Mouse (Mus musculus): ENCODE results near the gene Prkn. TPM values are rescaled to one million over a fixed set of nuclear protein-coding genes. Genes with fewer than 3 reads are reported as not detected.

The Prkn gene
- polyA plus RNA-seq, 1 experiment from 2014 or later, result 0.96 TPM

DNA sequence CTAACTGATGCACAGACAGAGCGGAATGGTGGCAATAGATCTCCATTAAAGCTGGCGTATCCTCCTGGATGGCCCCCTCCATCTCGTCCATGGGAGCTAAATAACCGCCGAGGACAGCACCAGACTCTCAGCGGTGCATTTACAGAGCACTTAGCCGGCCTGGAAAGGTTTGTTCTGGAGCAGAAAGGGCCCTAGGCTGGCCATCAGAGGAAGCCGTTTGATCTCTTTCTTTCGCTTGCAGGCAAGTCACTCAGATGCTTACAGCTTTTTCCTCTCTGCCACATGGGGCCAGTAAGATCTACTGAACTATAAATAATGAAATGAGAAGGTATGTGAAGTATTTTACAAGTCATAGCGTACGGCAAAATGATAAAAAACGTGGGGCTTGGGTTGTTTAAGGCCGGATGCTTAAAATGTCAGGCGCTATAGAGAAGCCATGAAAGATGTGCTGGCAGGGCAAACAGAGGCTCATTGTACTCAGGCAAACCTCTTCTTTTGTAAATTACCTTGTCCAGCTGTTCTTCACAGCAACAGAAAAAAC, 1189.8 kb downstream of the Prkn start:
- Histone ChIP-seq H3K9ac (ENCODE audit: low read depth, low read length) (no peak overlapping the region), H3K4me2 (replicated peaks; ENCODE audit: low read depth) (no peak overlapping the region), H3K27me3 (replicated peaks; ENCODE audit: control insufficient read depth, insufficient read depth, low read length) (no peaks in the 10 kb centered on the region), H3K4me1 (replicated peaks; ENCODE audit: control insufficient read depth, insufficient read depth, low read length) (no peaks in the 10 kb centered on the region), H3K36me3 (ENCODE audit: control insufficient read depth, insufficient read depth) (no peaks in the 10 kb centered on the region), H3K4me3 (ENCODE audit: low read depth, low read length) (no peak overlapping the region), H3K9me3 (ENCODE audit: control insufficient read depth) (no peaks in the 10 kb centered on the region), H3K27ac (ENCODE audit: low read depth, low read length) (no peak overlapping the region)
- no peak for TF ChIP-seq CTCF (IDR thresholded peaks at IDR 0.05; ENCODE audit: low read depth)
- WGBS, result 38% methylated on average over 14 of the region's 14 CpGs
- ATAC-seq, result no peak

DNA sequence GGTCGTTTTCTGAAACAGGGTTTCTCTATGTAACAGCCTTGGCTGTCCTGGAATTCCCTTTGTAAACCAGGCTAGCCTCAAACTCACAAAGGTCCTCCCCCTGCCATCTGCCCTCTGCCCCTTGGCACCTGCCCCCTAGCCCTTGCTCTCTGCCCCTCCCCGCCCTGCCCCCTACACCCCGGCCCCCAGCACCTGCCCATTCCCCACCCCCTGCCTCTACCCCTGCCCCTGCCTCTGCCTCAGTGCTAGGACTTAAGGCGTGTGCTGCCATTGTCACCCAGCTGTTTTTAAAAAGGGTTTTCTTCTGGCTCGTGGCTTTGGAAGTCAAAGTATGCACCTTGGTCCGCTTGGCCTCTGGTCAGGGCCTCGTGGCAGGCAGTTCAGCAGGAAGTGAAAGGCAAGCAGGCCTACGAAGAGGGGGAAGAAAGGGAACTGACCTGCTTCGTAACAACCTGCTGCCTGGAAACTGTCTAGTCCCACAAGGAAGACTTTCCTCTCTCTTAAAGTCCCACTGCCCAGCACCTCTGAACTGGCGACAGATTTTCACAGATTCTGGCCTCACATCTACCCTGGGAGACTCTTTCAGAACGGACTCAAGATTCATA, 1190.5 kb downstream of the Prkn start:
- peak overlapping the region; percentile 53 for H3K4me2 ChIP-seq (replicated peaks; ENCODE audit: low read depth)
- no peaks in the 10 kb centered on the region for H3K27me3 ChIP-seq (replicated peaks; ENCODE audit: control insufficient read depth, insufficient read depth, low read length)
- no peaks in the 10 kb centered on the region for H3K4me1 ChIP-seq (replicated peaks; ENCODE audit: control insufficient read depth, insufficient read depth, low read length)
- no peaks in the 10 kb centered on the region for H3K9me3 ChIP-seq (ENCODE audit: control insufficient read depth)
- H3K36me3 ChIP-seq (ENCODE audit: control insufficient read depth, insufficient read depth), result no peaks in the 10 kb centered on the region
- no peak for ATAC-seq
- 19% methylated on average over 11 of the region's 11 CpGs for WGBS
- H3K4me3 ChIP-seq (ENCODE audit: low read depth, low read length), result no peak overlapping the region
- no peak overlapping the region for H3K9ac ChIP-seq (ENCODE audit: low read depth, low read length)
- no peak for TF ChIP-seq CTCF (IDR thresholded peaks at IDR 0.05; ENCODE audit: low read depth)
- H3K27ac ChIP-seq (ENCODE audit: low read depth, low read length), result no peak overlapping the region

DNA sequence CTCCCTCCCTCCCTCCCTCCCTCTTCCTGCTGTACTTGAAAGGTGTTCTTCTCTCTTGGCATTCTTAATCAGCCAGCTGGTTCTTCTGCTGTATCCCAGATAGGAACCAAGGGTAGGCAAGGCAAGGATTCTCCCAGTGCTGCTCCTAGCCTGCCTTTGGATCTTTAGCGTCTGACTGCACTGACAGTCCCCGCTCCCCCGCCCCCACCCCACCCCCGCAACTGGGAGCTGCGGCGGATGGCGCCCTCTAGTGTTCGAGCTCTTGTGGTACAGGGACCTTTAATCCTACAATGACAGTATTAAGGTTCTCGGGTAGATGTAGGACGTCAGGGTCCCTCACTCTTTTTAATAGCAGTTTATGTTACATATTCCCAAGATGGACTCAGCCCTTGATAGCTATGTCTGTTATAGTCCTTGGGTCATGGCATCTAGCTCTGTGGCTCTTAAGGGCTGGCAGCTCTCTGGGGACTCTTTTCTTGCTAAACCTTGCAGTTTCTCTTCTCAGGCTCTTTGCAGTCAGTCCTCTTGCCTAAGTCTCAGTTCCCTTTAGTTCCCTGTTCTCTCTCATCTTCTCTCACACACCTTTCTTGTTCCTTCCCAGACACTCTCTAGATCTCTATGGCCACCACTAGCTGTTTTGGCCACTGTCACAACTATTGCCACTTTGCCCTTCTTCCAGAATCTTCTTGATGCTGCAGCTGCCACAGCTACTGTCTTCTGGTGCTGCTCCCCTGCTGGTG, 1191.2 kb downstream of the Prkn start:
- Histone ChIP-seq H3K4me1 (replicated peaks; ENCODE audit: control insufficient read depth, insufficient read depth, low read length) (no peaks in the 10 kb centered on the region), H3K9me3 (ENCODE audit: control insufficient read depth) (no peaks in the 10 kb centered on the region), H3K9ac (ENCODE audit: low read depth, low read length) (no peak overlapping the region), H3K4me2 (replicated peaks; ENCODE audit: low read depth) (peak overlapping the region; percentile 53), H3K27ac (ENCODE audit: low read depth, low read length) (no peak overlapping the region), H3K27me3 (replicated peaks; ENCODE audit: control insufficient read depth, insufficient read depth, low read length) (no peaks in the 10 kb centered on the region), H3K4me3 (ENCODE audit: low read depth, low read length) (no peak overlapping the region), H3K36me3 (ENCODE audit: control insufficient read depth, insufficient read depth) (no peaks in the 10 kb centered on the region)
- WGBS, result 4% methylated on average over 10 of the region's 10 CpGs
- peak; percentile 74 for TF ChIP-seq CTCF (IDR thresholded peaks at IDR 0.05; ENCODE audit: low read depth)
- ATAC-seq, result no peak

DNA sequence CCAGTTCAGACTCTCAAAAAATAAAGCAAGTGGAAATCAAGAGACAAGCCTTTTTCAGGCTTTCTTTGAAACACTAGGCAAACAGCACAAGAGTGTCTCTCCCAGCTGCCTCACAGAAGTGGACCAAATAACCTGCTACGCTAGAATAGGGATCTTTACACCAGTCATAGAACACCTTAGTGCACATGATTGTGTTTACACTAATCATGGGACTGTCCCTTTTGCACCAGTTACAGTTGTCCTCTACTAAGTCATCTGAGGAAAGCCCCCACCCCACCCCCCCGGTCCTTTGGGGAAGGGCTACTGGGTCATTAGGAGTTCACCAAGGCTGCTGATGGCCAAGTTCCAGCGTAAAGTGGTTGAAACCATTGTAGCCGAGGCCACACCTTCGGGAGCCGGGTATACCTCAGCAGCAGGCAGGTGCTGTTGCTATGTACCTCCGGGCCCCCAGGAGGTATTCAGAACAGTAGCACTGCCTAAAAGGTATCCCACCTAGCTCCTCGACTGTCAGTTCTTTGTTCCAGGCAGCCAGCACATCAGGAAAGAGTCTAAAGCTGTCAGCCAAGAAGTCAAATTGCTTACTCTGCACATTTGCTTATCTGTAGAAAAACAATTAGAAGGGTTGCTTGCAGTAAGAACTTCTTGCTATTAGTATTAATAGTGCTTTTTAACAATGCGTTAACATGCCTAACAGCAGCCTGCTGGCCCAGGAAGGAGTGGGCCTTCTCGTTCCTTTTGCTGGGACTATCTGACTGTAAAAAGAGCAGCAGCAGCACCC, 1192.0 kb downstream of the Prkn start:
- H3K4me1 ChIP-seq (replicated peaks; ENCODE audit: control insufficient read depth, insufficient read depth, low read length), result no peaks in the 10 kb centered on the region
- H3K4me3 ChIP-seq (ENCODE audit: low read depth, low read length), result no peak overlapping the region
- H3K36me3 ChIP-seq (ENCODE audit: control insufficient read depth, insufficient read depth), result no peaks in the 10 kb centered on the region
- H3K9me3 ChIP-seq (ENCODE audit: control insufficient read depth), result no peaks in the 10 kb centered on the region
- no peak overlapping the region for H3K9ac ChIP-seq (ENCODE audit: low read depth, low read length)
- no peak overlapping the region for H3K4me2 ChIP-seq (replicated peaks; ENCODE audit: low read depth)
- no peak overlapping the region for H3K27ac ChIP-seq (ENCODE audit: low read depth, low read length)
- TF ChIP-seq CTCF (IDR thresholded peaks at IDR 0.05; ENCODE audit: low read depth), result no peak
- WGBS, result 53% methylated on average over 10 of the region's 10 CpGs
- no peaks in the 10 kb centered on the region for H3K27me3 ChIP-seq (replicated peaks; ENCODE audit: control insufficient read depth, insufficient read depth, low read length)
- no peak for ATAC-seq

DNA sequence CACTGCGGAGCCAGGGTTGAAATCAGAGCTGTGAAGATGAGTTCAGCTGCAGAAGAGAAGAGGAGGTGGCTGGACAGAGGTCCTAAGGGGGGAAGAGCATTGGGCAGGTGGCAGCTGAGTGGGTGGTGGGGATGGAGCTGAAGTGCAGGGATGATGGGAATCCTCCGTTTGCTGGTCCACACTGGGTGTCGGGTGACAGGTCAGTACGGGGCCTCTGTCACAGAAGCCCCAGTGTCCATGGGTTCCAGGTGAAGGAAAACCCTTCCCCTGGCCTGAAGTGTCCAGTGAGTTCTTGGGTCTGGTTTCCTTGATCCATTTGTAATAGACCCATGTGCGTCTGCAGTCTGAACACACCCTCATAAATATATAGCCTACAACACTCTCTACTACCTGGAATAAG, 1195.2 kb downstream of the Prkn start:
- no peak for TF ChIP-seq CTCF (IDR thresholded peaks at IDR 0.05; ENCODE audit: low read depth)
- H3K9me3 ChIP-seq (ENCODE audit: control insufficient read depth), result no peaks in the 10 kb centered on the region
- H3K4me3 ChIP-seq (ENCODE audit: low read depth, low read length), result no peak overlapping the region
- WGBS, result 55% methylated on average over 5 of the region's 5 CpGs
- no peak overlapping the region for H3K27ac ChIP-seq (ENCODE audit: low read depth, low read length)
- no peak overlapping the region for H3K4me2 ChIP-seq (replicated peaks; ENCODE audit: low read depth)
- ATAC-seq, result no peak
- no peaks in the 10 kb centered on the region for H3K36me3 ChIP-seq (ENCODE audit: control insufficient read depth, insufficient read depth)
- H3K9ac ChIP-seq (ENCODE audit: low read depth, low read length), result no peak overlapping the region
- no peaks in the 10 kb centered on the region for H3K4me1 ChIP-seq (replicated peaks; ENCODE audit: control insufficient read depth, insufficient read depth, low read length)
- no peaks in the 10 kb centered on the region for H3K27me3 ChIP-seq (replicated peaks; ENCODE audit: control insufficient read depth, insufficient read depth, low read length)

DNA sequence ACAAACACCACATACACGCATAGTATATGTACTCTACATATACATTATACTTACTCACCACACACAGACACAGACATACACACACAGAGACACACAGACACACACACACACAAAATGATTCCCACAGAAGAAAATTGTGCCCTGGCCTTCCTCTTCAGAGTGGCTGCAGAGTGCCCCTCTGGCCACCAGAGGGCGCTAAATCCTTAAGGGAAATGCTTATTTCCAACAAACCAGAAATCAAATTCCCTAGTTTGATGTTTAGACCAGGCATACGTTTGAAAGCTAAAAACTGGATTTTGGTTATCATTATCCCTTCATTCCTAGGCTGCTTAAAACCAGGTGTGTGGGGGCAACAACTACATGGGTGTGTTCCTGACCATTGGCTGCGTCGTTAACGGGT, 1196.0 kb downstream of the Prkn start:
- WGBS, result 42% methylated on average over 6 of the region's 6 CpGs
- no peak for ATAC-seq
- Histone ChIP-seq H3K9ac (ENCODE audit: low read depth, low read length) (no peak overlapping the region), H3K4me3 (ENCODE audit: low read depth, low read length) (no peak overlapping the region), H3K27ac (ENCODE audit: low read depth, low read length) (no peak overlapping the region), H3K36me3 (ENCODE audit: control insufficient read depth, insufficient read depth) (no peaks in the 10 kb centered on the region), H3K4me2 (replicated peaks; ENCODE audit: low read depth) (no peak overlapping the region), H3K9me3 (ENCODE audit: control insufficient read depth) (no peaks in the 10 kb centered on the region), H3K27me3 (replicated peaks; ENCODE audit: control insufficient read depth, insufficient read depth, low read length) (no peaks in the 10 kb centered on the region), H3K4me1 (replicated peaks; ENCODE audit: control insufficient read depth, insufficient read depth, low read length) (no peaks in the 10 kb centered on the region)
- peak; percentile 97 for TF ChIP-seq CTCF (IDR thresholded peaks at IDR 0.05; ENCODE audit: low read depth)
